Mouse (Mus musculus) thymus, postnatal 36 days (tissue): Measurements from ENCODE around the gene Lin28b.
"Not testable (repeated sequence)": the region's sequence is repeated elsewhere in the genome, so short reads cannot be mapped to it uniquely, and the experiment has no call there.

Experiments used
- DNase-seq, 2 experiments: peaks; one replicate each; pipeline ENCODE4 v3.0.0; 2022; ENCODE audit warnings: mixed read lengths in 2 of 2

The Lin28b gene

DNA sequence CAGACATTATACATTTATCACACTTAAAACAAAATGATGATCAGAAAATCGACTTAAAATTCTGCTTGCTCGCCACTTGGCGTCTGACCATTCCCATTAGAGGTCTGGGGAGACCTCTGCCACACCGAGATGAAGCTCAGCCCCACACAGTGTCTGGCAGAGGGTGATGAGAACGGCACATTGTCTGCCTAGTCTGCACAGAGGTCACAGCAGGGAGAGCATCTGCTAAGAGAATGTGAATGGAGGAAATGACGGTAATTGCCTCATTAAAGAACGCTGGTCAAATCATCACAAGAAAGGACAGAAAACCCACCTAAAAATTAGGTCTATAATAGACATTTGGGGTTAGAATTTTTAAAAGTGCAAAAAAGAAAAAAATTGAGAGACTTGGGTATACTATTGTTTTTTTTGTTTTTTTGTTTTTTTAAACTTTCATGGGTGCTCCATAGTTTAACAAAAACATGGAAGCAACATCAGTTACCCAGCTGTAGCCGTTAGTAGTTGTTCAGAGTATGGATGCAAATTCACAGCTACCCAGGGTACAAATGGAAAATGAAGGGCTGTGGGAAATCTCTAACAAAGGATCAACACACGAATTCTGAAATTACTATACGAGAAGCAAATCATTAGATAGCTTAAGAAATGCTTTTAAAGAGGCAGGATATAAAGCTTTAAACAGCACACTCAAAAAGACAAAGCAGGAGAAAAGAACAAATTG, 75.4 kb downstream of the Lin28b start:
- no peak for DNase-seq

GRCm38 (mm10) chr10:45399702-45400243, 86.4 kb downstream of the Lin28b start:
- no peak for DNase-seq

- DNase-seq: no peak
These were observed 88.0 kb downstream of the Lin28b start for GRCm38 (mm10) chr10:45398211-45398610.

- DNase-seq: no peak
These were observed 103.6 kb downstream of the Lin28b start for GRCm38 (mm10) chr10:45382637-45382958.

DNA sequence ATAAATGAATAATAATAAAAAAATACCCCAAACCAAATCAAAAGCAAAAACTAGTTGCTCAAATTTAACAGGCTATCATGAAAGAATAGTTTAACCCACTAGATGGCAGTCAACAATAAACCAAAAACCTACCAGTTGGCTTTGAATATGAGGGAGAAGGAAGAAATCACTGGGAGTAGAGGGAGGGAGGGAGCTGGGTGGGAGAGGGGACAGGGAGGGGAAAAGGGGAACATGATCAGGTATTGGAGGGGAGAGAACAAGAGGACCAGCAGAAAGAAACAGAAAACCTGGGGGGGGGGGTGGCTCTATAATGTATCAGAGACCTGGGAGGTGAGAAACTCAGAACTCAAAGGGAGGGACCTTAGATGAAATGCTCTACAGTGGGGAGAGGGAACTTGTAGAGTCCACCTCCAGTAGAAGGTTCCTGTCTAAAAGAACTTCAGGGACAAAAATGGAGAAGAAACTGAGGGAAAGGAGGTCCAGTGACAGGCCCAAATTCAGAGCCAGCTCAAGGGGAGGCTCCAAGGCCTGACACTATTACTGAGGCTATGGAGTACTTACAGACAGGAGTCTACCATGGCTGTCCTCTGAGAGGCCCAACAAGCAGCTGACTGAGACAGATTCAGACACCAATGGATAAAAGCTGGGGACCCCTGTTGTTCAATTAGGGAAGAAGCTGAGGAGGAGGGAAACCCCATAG, 104.1 kb downstream of the Lin28b start:
- DNase-seq: no peak

- DNase-seq: no peak
These were observed 107.9 kb downstream of the Lin28b start for GRCm38 (mm10) chr10:45378269-45378668.

- peak; percentile 40 to 48 for DNase-seq
These were observed 113.1 kb downstream of the Lin28b start for GRCm38 (mm10) chr10:45372994-45373692.

GRCm38 (mm10) chr10:45370545-45370944, 115.7 kb downstream of the Lin28b start:
- no peak for DNase-seq

DNA sequence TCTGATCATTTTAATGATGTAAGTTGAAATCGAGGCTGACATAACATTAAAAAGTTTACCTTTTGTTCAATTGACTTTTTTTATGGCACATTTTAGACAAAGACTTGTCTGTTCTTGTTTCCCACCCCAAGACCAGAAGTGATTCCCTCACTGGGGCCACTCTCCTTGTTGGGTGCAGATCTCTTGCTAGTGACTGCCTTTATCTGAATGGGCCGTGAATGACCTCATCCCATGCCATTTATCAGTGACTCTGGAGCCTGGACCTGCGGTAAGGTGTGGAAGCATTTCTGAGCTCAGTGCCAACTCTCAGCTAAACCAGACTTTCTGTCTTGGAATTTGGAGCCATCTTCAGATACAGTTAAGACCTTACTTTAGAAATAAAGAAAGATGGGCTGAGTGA, 116.6 kb downstream of the Lin28b start:
- no peak for DNase-seq

DNA sequence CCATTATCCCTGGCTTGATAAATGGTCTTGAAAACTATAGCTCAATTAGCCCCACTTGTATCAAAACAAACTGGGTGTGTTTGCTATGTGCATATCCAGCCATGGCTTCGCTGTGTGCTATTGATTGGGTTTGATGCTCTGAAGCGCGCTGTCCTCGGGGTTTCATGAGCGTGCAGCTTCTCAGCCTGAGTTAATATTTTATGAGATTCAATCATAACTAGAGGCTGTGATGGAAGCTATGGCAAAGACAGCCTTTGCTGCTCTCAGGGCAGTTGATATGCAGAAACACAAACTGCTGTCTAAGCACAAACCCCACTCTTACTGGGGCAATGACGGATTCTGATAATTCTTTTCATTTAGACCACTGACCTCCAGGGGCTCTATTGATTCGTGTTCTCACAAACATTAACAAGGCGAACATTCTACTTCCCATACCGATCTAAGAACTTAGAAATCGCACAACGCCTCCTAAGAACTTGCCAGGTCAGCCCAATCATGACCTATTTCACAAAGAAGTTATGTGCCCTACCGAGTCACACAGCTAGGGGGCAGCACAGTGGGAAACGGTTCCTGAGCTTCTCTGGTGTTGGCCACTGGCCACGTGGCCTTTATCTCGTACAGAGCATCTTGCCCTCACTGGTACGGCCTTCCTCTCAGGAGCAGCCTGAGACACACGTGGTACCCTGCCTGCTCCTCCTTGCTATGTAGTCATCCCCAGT, 119.0 kb downstream of the Lin28b start:
- DNase-seq: no peak

DNA sequence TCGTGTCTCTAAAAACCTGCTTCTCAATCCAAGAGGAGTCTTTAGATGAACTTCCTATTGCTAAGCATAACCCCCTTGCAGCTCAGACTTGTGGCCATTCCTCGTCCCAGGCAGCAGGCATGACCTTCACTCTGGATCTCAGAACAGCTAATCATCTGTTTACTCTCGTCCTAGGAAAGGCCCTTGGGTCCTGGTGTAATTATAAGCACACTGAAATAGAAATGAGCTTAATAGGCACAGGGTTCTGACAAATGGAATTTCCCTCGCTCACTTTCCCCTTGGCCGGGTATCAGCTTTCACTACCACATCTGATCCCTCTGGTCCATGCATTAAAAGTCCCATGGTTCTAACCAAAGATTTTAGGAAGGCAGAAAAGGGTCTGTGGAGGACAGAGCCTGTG, 122.8 kb downstream of the Lin28b start:
- DNase-seq: no peak

DNA sequence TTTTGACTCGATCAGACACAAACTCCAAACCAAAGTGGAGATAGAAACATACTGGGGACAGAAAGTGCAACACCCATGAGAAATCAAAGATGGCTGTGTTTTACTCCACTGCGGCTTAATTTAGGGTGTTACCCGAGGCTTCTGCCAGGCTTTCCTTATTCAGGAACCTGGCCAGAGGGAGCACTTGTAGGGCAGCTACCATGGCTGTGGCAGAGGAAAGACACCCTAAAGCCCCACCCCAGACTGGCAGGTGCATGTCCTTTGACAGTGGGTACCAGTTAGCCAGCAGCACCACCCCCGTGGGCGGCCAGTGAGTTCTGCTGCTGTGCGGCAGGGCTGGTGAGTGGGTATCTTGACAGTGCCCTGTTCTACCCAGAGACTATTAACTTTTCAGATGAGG, 130.1 kb downstream of the Lin28b start:
- DNase-seq: no peak

DNA sequence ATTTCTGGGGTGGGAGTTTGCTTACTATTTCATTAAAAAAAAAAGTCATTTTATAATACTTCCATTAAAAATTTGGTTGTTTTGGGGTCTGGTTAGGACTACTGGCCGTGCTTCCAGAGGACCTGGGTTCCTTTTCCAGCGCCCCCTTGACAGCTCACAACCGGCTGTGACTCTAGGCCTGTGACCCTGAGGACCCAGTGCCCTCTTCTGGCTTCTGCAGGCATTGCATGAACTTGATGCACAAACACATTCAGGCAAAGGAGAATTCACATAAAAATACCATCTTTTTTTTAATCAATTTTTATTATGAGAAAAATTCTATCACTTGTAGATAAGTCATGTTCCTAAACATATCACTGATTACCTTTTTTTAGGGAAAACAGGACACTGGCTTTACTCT, 138.1 kb downstream of the Lin28b start:
- DNase-seq: not testable (repeated sequence)

GRCm38 (mm10) chr10:45345217-45345616, 141.0 kb downstream of the Lin28b start:
- no peak for DNase-seq

- no peak for DNase-seq
These were observed 141.8 kb downstream of the Lin28b start for GRCm38 (mm10) chr10:45344381-45344780.

DNA sequence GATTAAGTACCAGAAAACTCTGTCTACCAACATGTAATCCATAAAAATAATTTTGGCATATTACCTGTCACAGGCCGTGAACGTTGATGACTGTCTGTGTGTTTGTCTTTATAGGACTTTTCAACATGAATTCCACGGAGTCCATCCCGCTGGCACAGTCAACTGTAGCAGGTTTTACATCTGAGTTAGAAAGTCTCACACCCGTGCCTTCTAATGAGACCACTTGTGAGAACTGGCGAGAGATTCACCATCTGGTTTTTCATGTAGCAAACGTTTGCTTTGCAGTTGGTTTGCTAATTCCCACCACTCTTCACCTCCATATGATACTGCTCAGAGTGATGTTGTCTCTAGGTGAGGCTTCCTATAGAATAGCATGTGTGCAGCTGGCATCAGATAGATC, 147.1 kb downstream of the Lin28b start:
- no peak for DNase-seq

- DNase-seq: peak; percentile 1 to 23
These were observed 150.5 kb downstream of the Lin28b start, which contains the start of gene Bves for GRCm38 (mm10) chr10:45335434-45336422. Bves (plus strand) TSS chr10:45335772.

DNA sequence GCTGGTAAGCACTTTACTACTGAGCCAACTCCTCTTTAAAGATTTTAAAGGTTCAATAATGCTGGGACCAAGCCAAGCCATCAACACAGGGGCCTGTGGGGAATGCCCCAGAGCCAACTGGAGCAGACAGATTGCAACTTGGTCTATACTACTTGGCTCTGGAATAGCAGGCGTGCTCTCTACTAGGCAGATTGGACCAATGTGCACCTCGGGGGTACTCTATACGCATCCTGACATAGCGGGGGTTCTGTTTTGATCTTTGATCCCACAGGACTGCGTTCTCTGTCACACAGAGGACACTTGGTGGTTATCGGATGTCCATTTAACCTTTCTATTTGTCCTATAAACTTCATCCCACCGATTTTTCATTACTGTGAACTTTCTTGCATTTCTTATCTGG, 151.3 kb downstream of the Lin28b start:
- no peak for DNase-seq

GRCm38 (mm10) chr10:45328196-45329000, 157.8 kb downstream of the Lin28b start:
- DNase-seq: no peak
